Mouse (Mus musculus) limb, embryonic 12.5 days (tissue): ENCODE results near the gene Kcnj14. TPM values are rescaled to one million over a fixed set of nuclear protein-coding genes. Genes with fewer than 3 reads are reported as not detected.
A peak's percentile ranks its signal among the peaks of the same experiment; 100 is the strongest.

ENCODE experiments used
- ATAC-seq: fragments of 200-750 bp; cut with Nextera tagmentation; 2 replicates; pipeline ENCODE4 v1.8.0; 2017; ENCODE audit warnings: low read depth, moderate TSS enrichment; ENCODE audit not compliant: insufficient number of reproducible peaks, insufficient read depth, low FRiP score, low TSS enrichment
- H3K27ac ChIP-seq: fragments of 300-500 bp; sonication (generic); 2 replicates; pipeline ENCODE4 v1.5.1; 2016; ENCODE audit warnings: mild to moderate bottlenecking, moderate library complexity
- H3K27me3 ChIP-seq: fragments of 300-500 bp; sonication (generic); 2 replicates; pipeline ENCODE4 v1.6.1; 2016; ENCODE audit warnings: mild to moderate bottlenecking, moderate library complexity
- H3K36me3 ChIP-seq: fragments of 300-500 bp; sonication (generic); 2 replicates; pipeline ENCODE4 v1.6.1; 2016; ENCODE audit warnings: mild to moderate bottlenecking, moderate library complexity
- H3K4me1 ChIP-seq: fragments of 300-500 bp; sonication (generic); replicated peaks from 2 replicates; pipeline ENCODE4 v1.6.1; 2016
- H3K4me2 ChIP-seq: fragments of 300-500 bp; sonication (generic); 2 replicates; pipeline ENCODE4 v1.6.1; 2016; ENCODE audit warnings: mild to moderate bottlenecking, moderate library complexity
- H3K4me3 ChIP-seq: fragments of 300-500 bp; sonication (generic); replicated peaks from 2 replicates; pipeline ENCODE4 v1.5.1; 2016; ENCODE audit warnings: mild to moderate bottlenecking
- H3K9ac ChIP-seq: fragments of 300-500 bp; sonication (generic); replicated peaks from 2 replicates; pipeline ENCODE4 v1.6.1; 2016; ENCODE audit warnings: mild to moderate bottlenecking, moderate library complexity
- H3K9me3 ChIP-seq: fragments of 300-500 bp; sonication (generic); 2 replicates; pipeline ENCODE4 v1.6.1; 2016; ENCODE audit warnings: mild to moderate bottlenecking, moderate library complexity
- WGBS: fragments of 180-500 bp; shearing (Covaris S2); methylation state at CpG from one replicate; pipeline ENCODE4 v1.1.7; 2016; 5-methylcytosine and 5-hydroxymethylcytosine counted together
- polyA plus RNA-seq: library from polyadenylated mRNA; unstranded; fragments of >200 nt; fragmentation: Nextera tagmentation; extraction: Ambion mirVana; gene quantifications from 2 replicates; pipeline ENCODE4 v1.2.1, GENCODE M21; 2016

The Kcnj14 gene
- polyA plus RNA-seq, 1 experiment from 2014 or later = 2.2 TPM

DNA sequence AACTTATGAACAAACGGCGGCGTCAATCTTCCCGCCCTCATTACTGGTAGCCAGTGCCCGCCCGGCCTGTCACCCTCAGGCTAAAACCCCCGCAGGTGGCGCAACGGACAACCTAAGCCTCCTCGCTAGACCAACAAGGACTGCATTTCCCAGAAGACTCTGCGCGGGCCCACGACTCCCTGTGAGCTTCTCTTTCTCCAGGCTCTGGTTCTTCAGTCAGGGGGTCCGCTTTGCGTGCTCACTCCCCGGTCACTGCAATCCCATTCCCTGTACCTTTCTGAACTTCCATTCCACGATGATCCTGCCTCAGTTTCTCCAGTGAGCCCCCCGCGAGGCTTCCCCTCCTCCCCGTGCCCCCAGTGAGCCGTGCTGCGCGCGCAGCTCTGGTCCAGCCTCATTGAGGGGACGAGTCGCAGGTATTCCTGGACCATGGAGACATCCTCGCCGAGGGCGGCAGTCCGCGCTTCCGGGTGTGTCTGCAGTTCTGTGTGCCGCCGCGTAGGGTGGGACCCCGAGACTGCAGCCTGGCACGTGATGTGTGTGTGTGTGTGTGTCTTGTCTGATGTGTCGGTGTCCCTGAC is 41.0 kb downstream of the Kcnj14 start, which contains the start of gene Lmtk3:
Lmtk3 (plus strand) TSS at position 228 of the 581 bp plus-strand sequence.
- H3K4me1 ChIP-seq = peaks cover 27% of the 10 kb centered on the region
- peak within 1 kb of the TSS; percentile 45; the same call in 1 of the 2 replicates for H3K27ac ChIP-seq
- peak within 1 kb of the TSS; percentile 76 for H3K9ac ChIP-seq
- peak; percentile 2; the same call in 1 of the 2 replicates for ATAC-seq
- peak within 1 kb of the TSS; percentile 94 for H3K4me3 ChIP-seq
- H3K4me2 ChIP-seq = peak within 1 kb of the TSS; percentile 94
- peaks cover 23% of the 10 kb centered on the region for H3K27me3 ChIP-seq
- 2% methylated on average over 38 of the region's 38 CpGs for WGBS
- no peaks in the 10 kb centered on the region for H3K9me3 ChIP-seq
- peaks cover 13% of the 10 kb centered on the region for H3K36me3 ChIP-seq

DNA sequence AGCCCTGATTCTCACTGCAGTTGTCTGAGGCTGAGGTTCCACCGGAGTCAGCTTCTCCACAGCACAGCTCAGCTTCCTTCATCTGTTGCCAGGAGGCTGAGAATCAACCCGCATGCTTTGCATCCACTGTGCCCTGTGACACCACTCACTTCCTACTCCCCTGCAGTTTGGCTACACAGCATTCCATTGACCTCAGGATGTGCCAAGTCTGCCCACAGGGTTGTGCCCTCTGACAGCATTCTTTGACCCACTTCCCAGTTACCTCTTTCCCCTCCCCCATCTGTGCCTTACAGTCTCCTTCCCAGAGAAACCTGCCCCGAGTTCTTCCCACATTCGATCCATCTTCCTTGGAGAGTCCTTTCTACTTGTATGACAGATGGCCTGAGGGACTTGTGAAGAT is 42.3 kb downstream of the Kcnj14 start:
- Histone ChIP-seq H3K4me3 (no peak overlapping the region), H3K9ac (no peak overlapping the region), H3K36me3 (no peaks in the 10 kb centered on the region), H3K27ac (no peak overlapping the region), H3K9me3 (no peaks in the 10 kb centered on the region), H3K4me2 (no peak overlapping the region), H3K27me3 (peaks cover 29% of the 10 kb centered on the region), H3K4me1 (peaks cover 23% of the 10 kb centered on the region)
- 79% methylated on average over 4 of the region's 4 CpGs for WGBS
- no peak for ATAC-seq

DNA sequence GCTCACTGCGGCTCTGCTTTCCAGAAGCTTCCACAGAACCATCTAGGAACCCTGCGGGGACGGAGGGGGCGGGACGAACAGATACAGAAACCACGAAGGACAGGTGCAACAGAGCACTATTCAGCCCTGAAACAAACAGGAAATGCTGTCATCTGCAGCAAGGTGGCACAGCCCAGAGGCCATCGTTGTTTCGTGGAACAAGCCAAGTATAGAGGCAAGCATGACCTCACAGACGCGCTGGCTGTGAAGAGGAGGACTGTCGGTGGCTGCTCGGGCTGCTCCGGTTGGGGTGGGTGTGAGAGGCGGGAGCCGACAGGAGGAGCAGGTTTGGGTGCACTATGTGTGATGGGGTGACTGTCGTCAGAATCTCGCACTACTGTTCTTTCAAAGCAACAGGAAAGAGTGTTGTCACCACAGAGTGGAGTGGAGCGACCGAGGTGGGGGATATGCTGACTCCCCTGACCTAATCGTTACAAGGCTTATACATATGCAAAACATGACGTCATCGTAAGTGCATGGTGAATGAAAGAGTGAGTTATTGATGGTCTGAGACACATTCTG is 45.4 kb downstream of the Kcnj14 start:
- H3K27ac ChIP-seq = no peak overlapping the region
- peak overlapping the region; percentile 28; the same call in 1 of the 2 replicates for H3K4me2 ChIP-seq
- WGBS = 25% methylated on average over 22 of the region's 22 CpGs
- no peak overlapping the region for H3K9ac ChIP-seq
- peaks cover 4% of the 10 kb centered on the region for H3K4me1 ChIP-seq
- peaks cover 35% of the 10 kb centered on the region for H3K27me3 ChIP-seq
- no peak for ATAC-seq
- no peaks in the 10 kb centered on the region for H3K9me3 ChIP-seq
- H3K36me3 ChIP-seq = no peaks in the 10 kb centered on the region
- no peak overlapping the region for H3K4me3 ChIP-seq

DNA sequence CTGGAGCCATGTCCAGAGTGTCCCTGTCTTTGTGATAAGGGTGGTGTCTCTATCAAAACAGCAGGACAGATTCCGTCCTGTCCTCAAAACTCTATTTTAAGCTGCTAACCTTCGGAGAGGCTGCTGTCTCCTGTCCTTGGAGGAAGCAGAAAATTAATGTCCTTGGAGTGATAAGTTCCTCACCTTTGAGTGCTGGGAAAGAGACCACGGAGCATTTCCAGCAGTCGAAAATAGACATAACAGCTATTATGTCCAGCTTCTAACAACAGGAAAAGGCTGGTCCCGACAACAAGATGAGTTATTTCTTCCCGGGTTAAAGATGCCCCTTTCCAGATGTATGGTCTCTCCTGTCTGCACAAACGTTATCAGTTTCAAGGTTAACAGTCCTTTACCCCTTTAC is 49.3 kb downstream of the Kcnj14 start:
- Histone ChIP-seq H3K4me1 (no peaks in the 10 kb centered on the region; the same call in 1 of the 2 replicates), H3K36me3 (no peaks in the 10 kb centered on the region), H3K27ac (no peak overlapping the region), H3K9me3 (no peaks in the 10 kb centered on the region), H3K4me2 (no peak overlapping the region), H3K27me3 (peaks cover 31% of the 10 kb centered on the region), H3K9ac (no peak overlapping the region), H3K4me3 (no peak overlapping the region)
- 76% methylated on average over 7 of the region's 7 CpGs for WGBS
- no peak for ATAC-seq

DNA sequence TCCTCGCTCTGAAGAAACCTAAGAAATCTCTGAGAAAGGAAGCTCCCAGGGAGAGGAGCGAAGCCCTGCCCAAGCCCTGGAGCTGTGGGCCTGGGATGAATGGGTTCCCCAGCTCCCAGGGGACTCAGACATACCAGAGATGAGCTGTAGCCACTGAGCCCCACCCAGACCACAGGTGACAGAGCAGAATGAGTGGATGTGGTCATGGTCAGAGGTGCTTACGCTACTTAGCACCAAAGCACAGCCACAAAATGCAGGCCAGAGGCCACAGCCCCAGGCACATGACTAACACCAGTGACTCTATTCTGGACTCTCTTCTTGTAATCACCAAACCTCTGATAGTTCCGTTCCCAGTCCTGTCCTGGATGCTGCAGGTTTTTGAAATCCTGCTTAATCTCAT is 53.5 kb downstream of the Kcnj14 start:
- no peak for ATAC-seq
- H3K36me3 ChIP-seq = no peaks in the 10 kb centered on the region
- no peak overlapping the region for H3K27ac ChIP-seq
- H3K4me1 ChIP-seq = no peaks in the 10 kb centered on the region
- H3K4me2 ChIP-seq = no peak overlapping the region
- peaks cover 5% of the 10 kb centered on the region; the same call in 1 of the 2 replicates for H3K9me3 ChIP-seq
- WGBS = 64% methylated on average over 4 of the region's 4 CpGs
- H3K4me3 ChIP-seq = no peak overlapping the region
- peaks cover 7% of the 10 kb centered on the region; the same call in 1 of the 2 replicates for H3K27me3 ChIP-seq
- H3K9ac ChIP-seq = no peak overlapping the region

DNA sequence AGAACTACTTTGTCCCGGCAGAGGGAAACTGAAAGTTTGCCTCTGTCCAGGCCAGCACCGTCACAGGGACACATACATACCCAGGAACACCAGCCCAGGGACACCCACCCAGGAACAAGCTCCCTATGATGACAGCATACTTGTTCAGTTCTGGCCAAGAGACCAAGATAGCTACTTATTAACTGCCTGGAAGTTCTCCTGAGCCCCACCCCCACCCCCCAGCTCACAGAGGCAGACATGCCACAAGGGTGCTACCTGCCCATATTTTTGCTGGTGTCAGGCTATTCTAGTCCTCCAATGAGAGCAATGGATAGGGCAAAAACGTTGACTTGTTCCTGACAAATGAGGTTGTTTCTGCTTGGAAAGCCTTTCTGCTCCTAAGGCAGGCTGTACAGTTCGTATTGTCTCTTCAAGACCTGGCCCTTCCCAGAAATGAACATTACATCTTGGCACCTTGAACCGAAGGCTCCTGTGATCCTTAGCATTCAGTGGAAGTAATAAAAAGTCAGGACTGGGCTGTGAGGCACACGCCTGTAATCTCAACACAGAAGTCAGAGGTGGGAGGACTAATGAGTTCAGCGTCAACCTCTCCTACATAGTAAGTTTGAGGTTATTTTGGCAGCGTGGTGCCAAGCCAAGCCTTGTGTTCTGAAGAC is 54.0 kb downstream of the Kcnj14 start:
- Histone ChIP-seq H3K4me3 (no peak overlapping the region), H3K27ac (no peak overlapping the region), H3K4me2 (no peak overlapping the region), H3K9ac (no peak overlapping the region), H3K4me1 (no peaks in the 10 kb centered on the region), H3K27me3 (peaks cover 7% of the 10 kb centered on the region; the same call in 1 of the 2 replicates), H3K36me3 (no peaks in the 10 kb centered on the region), H3K9me3 (peaks cover 5% of the 10 kb centered on the region; the same call in 1 of the 2 replicates)
- WGBS = 68% methylated on average over 8 of the region's 8 CpGs
- no peak for ATAC-seq

DNA sequence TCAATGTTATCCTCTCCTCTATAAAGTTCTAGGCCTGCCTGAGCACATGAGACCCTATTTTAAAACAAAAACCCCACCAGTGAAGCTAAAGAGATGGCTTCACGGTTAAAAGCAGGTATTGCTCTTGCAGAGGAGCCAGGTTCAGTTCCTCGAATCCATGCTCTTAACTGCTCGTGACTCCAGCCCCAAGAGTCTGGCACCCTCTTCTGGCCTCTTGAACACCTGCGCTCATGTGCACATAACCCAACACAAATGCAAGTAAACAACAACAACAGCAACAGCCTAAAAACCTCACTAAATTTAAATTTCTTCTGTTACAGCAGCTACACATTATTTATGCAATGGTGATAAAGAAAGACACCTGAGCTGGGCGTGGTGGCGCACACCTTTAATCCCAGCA is 57.1 kb downstream of the Kcnj14 start:
- no peak for ATAC-seq
- Histone ChIP-seq H3K4me3 (no peak overlapping the region), H3K9ac (no peak overlapping the region), H3K27me3 (no peaks in the 10 kb centered on the region), H3K4me1 (no peaks in the 10 kb centered on the region), H3K9me3 (peaks cover 5% of the 10 kb centered on the region; the same call in 1 of the 2 replicates), H3K36me3 (no peaks in the 10 kb centered on the region), H3K27ac (no peak overlapping the region), H3K4me2 (no peak overlapping the region)
- 88% methylated on average over 6 of the region's 6 CpGs for WGBS

DNA sequence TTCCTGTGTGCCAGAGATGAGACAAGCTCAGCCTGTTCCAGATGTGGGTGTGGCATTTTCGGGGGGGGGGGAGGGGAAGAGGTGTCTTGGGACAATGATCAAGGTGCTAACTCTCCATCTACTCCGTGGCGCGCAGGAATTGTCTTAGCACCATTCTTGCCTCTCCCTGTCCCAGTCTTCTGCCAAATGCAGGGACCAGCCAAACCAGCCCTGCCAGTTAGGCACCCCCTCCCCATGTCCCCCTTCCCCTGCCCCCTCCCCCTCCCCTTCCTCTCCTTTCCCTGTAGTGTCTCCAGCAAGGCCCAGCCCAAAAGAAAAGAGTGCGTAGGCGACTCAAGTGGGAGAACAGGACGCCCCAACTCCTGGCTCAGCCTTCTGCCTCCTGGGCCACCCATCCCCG is 57.8 kb downstream of the Kcnj14 start:
- no peak overlapping the region for H3K9ac ChIP-seq
- H3K4me2 ChIP-seq = no peak overlapping the region
- H3K27me3 ChIP-seq = no peaks in the 10 kb centered on the region
- H3K27ac ChIP-seq = no peak overlapping the region
- H3K4me1 ChIP-seq = no peaks in the 10 kb centered on the region
- H3K4me3 ChIP-seq = no peak overlapping the region
- no peaks in the 10 kb centered on the region for H3K36me3 ChIP-seq
- ATAC-seq = no peak
- peaks cover 5% of the 10 kb centered on the region; the same call in 1 of the 2 replicates for H3K9me3 ChIP-seq
- 64% methylated on average over 7 of the region's 8 CpGs for WGBS

Other genes starting within 250 kb of the Kcnj14 start
- not detected in 2 replicates for gene Fgf21, start 209.3 kb downstream of the Kcnj14 start, polyA plus RNA-seq
- not detected in 2 replicates for gene Fut1, start 207.5 kb downstream of the Kcnj14 start, polyA plus RNA-seq
- 0.13 and 0.17 TPM in 2 replicates for gene Izumo1, start 203.0 kb downstream of the Kcnj14 start, polyA plus RNA-seq
- 11.7 and 13.4 TPM in 2 replicates for gene Rasip1, start 197.3 kb downstream of the Kcnj14 start, polyA plus RNA-seq
- 5.7 and 5.9 TPM in 2 replicates for gene Mamstr, start 184.8 kb downstream of the Kcnj14 start, polyA plus RNA-seq
- gene Fut2, start 158.4 kb downstream of the Kcnj14 start, polyA plus RNA-seq = 0.15 TPM in 2 replicates
- gene Ntn5, start 140.8 kb downstream of the Kcnj14 start, polyA plus RNA-seq = 0.13 and 0.23 TPM in 2 replicates
- 0.40 and 0.74 TPM in 2 replicates for gene Sec1, start 130.4 kb downstream of the Kcnj14 start, polyA plus RNA-seq
- 8.8 and 12.6 TPM in 2 replicates for gene Car11, start 124.9 kb downstream of the Kcnj14 start, polyA plus RNA-seq
- gene Dbp, start 119.7 kb downstream of the Kcnj14 start, polyA plus RNA-seq = 6.4 and 8.5 TPM in 2 replicates
- gene Rpl18, start 109.3 kb downstream of the Kcnj14 start, polyA plus RNA-seq = 990 and 1,038 TPM in 2 replicates
- gene Sphk2, start 106.8 kb downstream of the Kcnj14 start, polyA plus RNA-seq = 32.5 TPM in 2 replicates
- gene Fam83e, start 103.6 kb downstream of the Kcnj14 start, polyA plus RNA-seq = 1.0 and 1.3 TPM in 2 replicates
- gene Spaca4, start 99.0 kb downstream of the Kcnj14 start, polyA plus RNA-seq = not detected in 2 replicates
- 3.4 and 4.9 TPM in 2 replicates for gene Lmtk3, start 41.0 kb downstream of the Kcnj14 start, polyA plus RNA-seq
- gene Sult2b1, start 40.1 kb downstream of the Kcnj14 start, polyA plus RNA-seq = 1.6 and 1.9 TPM in 2 replicates
- 171 and 175 TPM in 2 replicates for gene Cyth2, start 10.2 kb downstream of the Kcnj14 start, polyA plus RNA-seq
- gene Grwd1, start 6.2 kb upstream of the Kcnj14 start, polyA plus RNA-seq = 75.4 and 78.0 TPM in 2 replicates
- 50.0 and 65.6 TPM in 2 replicates for gene Kdelr1, start 48.0 kb upstream of the Kcnj14 start, polyA plus RNA-seq
- 0.35 and 0.37 TPM in 2 replicates for gene Grin2d, start 53.6 kb upstream of the Kcnj14 start, polyA plus RNA-seq
- gene Syngr4, start 71.9 kb upstream of the Kcnj14 start, polyA plus RNA-seq = 0.41 and 0.65 TPM in 2 replicates
- 5.0 and 6.0 TPM in 2 replicates for gene Tmem143, start 72.2 kb upstream of the Kcnj14 start, polyA plus RNA-seq
- 58.4 and 59.0 TPM in 2 replicates for gene Emp3, start 96.6 kb upstream of the Kcnj14 start, polyA plus RNA-seq
- gene Ccdc114, start 99.3 kb upstream of the Kcnj14 start, polyA plus RNA-seq = 4.3 and 5.2 TPM in 2 replicates
- gene Abcc6, start 205.5 kb upstream of the Kcnj14 start, polyA plus RNA-seq = 0.26 and 0.42 TPM in 2 replicates
- 22.3 and 24.9 TPM in 2 replicates for gene Nomo1, start 208.9 kb upstream of the Kcnj14 start, polyA plus RNA-seq